Mouse (Mus musculus): ENCODE measurements around the gene Psg22.

DNA sequence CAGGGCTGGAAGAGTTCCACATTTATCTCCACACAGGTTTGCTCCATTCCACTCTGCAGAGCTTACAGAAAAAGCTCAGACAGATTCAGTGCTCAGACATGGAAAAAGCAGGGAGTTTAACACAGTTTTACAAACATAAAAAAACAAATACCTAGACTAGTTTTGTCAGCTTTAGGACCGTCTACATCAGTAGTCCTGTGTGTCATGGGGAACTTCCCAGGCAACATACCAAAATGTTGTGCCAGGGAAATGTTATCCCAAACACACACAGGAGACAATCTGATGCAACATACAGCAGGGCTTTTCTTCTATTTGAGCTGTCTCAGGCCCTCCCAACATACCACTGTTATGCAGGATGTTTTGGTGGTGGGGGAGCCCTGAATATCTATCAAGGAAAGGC lies 7.0 kb upstream of the Psg22 start:
- TF ChIP-seq GATA1 (IDR thresholded peaks at IDR 0.05; ENCODE audit: low read length), result no peak
- TF ChIP-seq TAL1 (IDR thresholded peaks at IDR 0.05; ENCODE audit: low read length), result no peak

All from erythroblast, embryonic 14.5 days (primary cell).